Mouse (Mus musculus): Measurements from ENCODE around the gene Cavin4.
"Not testable (repeated sequence)": the region's sequence is repeated elsewhere in the genome, so short reads cannot be mapped to it uniquely, and the experiment has no call there.

GRCm38 (mm10) chr4:48683633-48684209 is 20.4 kb downstream of the Cavin4 start:
- not testable (repeated sequence) for TF ChIP-seq TCF12 (IDR thresholded peaks at IDR 0.05; ENCODE audit: insufficient read depth, poor library complexity, severe bottlenecking); SRF (IDR thresholded peaks at IDR 0.05; ENCODE audit: control insufficient read depth, insufficient read length, low read depth); MYOG (IDR thresholded peaks at IDR 0.05; ENCODE audit: control insufficient read depth in 1 of 3, insufficient read depth in 1 of 3, insufficient read length in 2 of 3, low read depth in 2 of 3); POLR2A (IDR thresholded peaks at IDR 0.05; ENCODE audit: insufficient read length, low read depth); E2F4 (IDR thresholded peaks at IDR 0.05; ENCODE audit: insufficient read depth); USF1 (IDR thresholded peaks at IDR 0.05; ENCODE audit: low read depth)

Measured in myocyte (in vitro differentiated cells).